Mouse (Mus musculus) yolk sac, embryonic 10.5 days (tissue): Measurements from ENCODE around the gene Wap.
"Not testable (repeated sequence)": the region's sequence is repeated elsewhere in the genome, so short reads cannot be mapped to it uniquely, and the experiment has no call there.

ENCODE experiments used
- DNase-seq: peaks from one replicate; pipeline ENCODE4 v3.0.0-alpha.2; 2017; ENCODE audit warnings: low spot score

The Wap gene

GRCm38 (mm10) chr11:6638537-6638936, at the start of gene Wap:
Gene Wap (minus strand): TSS chr11:6638637.
- DNase-seq, result no peak

GRCm38 (mm10) chr11:6684741-6685140, 46.3 kb upstream of the Wap start:
- DNase-seq, result no peak

- DNase-seq, result peak; percentile 53
These were observed 42.0 kb upstream of the Wap start for GRCm38 (mm10) chr11:6680397-6680818.

GRCm38 (mm10) chr11:6679694-6680396, 41.4 kb upstream of the Wap start:
- DNase-seq, result no peak

GRCm38 (mm10) chr11:6677530-6677929, 39.1 kb upstream of the Wap start:
- peak; percentile 16 for DNase-seq

GRCm38 (mm10) chr11:6676641-6677040, 38.2 kb upstream of the Wap start:
- no peak for DNase-seq

- no peak for DNase-seq
These were observed 37.0 kb upstream of the Wap start for GRCm38 (mm10) chr11:6675402-6675801.

- no peak for DNase-seq
These were observed 36.3 kb upstream of the Wap start for GRCm38 (mm10) chr11:6674701-6675100.

GRCm38 (mm10) chr11:6670826-6671225, 32.4 kb upstream of the Wap start:
- no peak for DNase-seq

GRCm38 (mm10) chr11:6670044-6670443, 31.6 kb upstream of the Wap start:
- DNase-seq, result no peak

GRCm38 (mm10) chr11:6669041-6669440, 30.6 kb upstream of the Wap start:
- DNase-seq, result no peak

GRCm38 (mm10) chr11:6666634-6667033, 28.2 kb upstream of the Wap start:
- DNase-seq, result no peak

- no peak for DNase-seq
These were observed 22.8 kb upstream of the Wap start for GRCm38 (mm10) chr11:6661206-6661605.

- DNase-seq, result peak; percentile 66
These were observed 19.8 kb upstream of the Wap start, which contains the start of gene Ramp3 for GRCm38 (mm10) chr11:6658271-6658670. Gene Ramp3 (plus strand): TSS chr11:6658521.

- DNase-seq, result peak; percentile 53
These were observed 16.5 kb upstream of the Wap start for GRCm38 (mm10) chr11:6654903-6655302.

GRCm38 (mm10) chr11:6652978-6653377, 14.5 kb upstream of the Wap start:
- DNase-seq, result not testable (repeated sequence)

- DNase-seq, result no peak
These were observed 12.1 kb upstream of the Wap start for GRCm38 (mm10) chr11:6650519-6650918.

GRCm38 (mm10) chr11:6647831-6648724, 9.6 kb upstream of the Wap start:
- DNase-seq, result no peak

- DNase-seq, result no peak
These were observed 6.1 kb upstream of the Wap start for GRCm38 (mm10) chr11:6644566-6644965.

GRCm38 (mm10) chr11:6639072-6639471, 635 bp upstream of the Wap start:
- DNase-seq, result no peak

GRCm38 (mm10) chr11:6636150-6636549, 2.3 kb downstream of the Wap start:
- DNase-seq, result no peak

GRCm38 (mm10) chr11:6629655-6630054, 8.8 kb downstream of the Wap start:
- DNase-seq, result no peak

GRCm38 (mm10) chr11:6628568-6628967, 9.9 kb downstream of the Wap start:
- peak; percentile 47 for DNase-seq
